Mouse (Mus musculus): ENCODE data around the gene Ntn4.

Ntn4 gene

DNA sequence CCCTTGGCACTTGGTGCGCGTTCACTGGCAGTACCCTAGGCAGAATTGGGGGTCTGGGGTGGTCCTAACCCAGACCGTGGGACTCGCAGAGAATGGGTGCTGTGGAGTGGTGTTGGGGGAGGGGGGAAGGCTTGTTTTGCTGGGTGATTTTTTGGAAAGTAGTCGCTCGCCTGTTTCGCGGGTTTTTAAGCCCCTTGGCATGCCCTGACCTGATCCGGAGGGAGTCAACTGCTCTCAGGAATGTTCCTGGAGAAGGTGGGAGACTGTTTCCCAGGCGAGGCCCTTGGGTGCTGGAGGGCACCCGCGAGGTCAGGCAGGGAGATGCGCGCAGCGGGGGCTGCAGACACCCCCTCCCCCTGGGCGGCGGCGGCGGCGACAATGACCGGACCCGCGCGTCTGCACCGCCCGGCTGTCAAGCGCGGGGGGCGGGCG, at the start of gene Ntn4:
Gene Ntn4, plus strand, starts transcription at position 161 of the 432 bp plus-strand sequence.
- no peak for DNase-seq (ENCODE audit: low spot score)

GRCm38 (mm10) chr10:93592456-93592855, 48.0 kb upstream of the Ntn4 start:
- DNase-seq (ENCODE audit: low spot score): no peak

- peak; percentile 73 for DNase-seq (ENCODE audit: low spot score)
These were observed 46.4 kb upstream of the Ntn4 start for GRCm38 (mm10) chr10:93594022-93594482.

DNA sequence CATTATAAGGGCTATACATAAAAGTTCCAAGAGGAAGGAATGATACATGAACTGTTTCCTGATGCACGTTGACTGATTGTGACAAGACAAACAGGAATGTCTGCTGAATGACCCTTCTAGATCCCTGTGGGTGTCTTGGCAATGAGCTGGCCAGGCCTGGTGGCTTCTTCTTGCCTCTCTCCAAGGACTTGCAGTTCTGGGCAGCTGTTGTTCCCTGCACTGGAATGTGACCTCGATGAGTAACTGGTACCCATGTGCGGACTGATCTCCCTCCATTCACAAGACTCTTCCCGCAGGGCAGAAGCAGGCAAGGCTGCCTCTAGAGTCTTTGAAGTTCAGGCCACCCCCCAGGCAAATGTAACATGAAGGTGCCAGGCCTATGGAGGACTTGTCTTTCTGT, 44.6 kb upstream of the Ntn4 start:
- DNase-seq (ENCODE audit: low spot score): no peak

DNA sequence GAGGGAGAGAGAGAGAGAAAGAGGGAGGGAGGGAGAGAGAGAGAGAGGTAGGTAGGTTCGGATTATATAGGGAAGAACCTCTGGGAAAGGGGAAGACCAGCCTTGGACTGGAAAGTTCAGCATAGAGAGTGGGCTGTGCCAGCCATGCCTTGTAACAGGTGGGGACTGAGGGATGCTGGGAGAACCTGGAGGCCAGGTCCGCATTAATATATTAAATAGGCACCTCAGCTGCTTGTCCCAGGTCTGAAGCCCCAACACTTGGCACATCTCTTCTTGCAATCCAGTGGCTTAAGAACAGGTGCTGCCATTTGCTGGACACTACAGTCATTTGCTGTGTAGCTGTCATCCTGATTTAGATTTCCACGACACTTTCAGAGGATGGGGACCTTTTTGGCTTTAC, 43.8 kb upstream of the Ntn4 start:
- no peak for DNase-seq (ENCODE audit: low spot score)

DNA sequence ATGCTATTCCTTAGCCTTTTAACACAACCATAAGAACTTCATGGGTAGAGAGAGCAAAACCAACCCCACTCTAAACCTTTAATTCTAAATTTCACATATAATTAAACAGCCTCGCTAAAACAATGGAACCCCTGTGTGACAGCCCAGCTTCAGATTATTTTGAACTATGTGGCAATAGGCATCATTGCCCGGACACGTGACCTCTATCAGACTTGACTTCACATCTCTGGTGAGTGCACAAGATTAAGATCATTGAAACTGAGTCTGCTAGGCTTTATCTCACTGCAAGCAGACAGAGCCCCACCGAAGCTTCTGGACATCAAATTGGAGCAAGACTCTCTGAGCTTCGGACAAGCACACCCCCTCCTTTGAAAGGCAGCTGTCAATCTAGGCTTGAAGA, 38.2 kb upstream of the Ntn4 start:
- no peak for DNase-seq (ENCODE audit: low spot score)

DNA sequence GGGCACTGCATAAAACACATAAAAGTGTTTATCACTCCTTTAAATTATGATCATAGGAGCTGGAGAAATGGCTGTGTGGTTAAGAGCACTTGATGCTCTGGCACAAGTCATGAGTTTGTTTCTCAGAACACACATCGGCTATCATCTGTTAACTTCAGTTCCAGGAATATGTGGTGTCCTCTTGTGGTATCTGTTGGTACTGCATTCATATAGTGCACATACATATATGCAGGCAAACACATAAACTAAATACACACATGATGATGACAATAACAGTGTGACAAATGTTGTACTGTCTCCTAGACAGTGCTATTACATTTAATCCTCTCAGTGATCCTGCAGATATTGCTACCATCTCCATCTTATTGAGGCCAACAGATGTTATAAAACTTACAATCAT, 37.2 kb upstream of the Ntn4 start:
- no peak for DNase-seq (ENCODE audit: low spot score)

GRCm38 (mm10) chr10:93606326-93606725, 34.2 kb upstream of the Ntn4 start:
- no peak for DNase-seq (ENCODE audit: low spot score)

DNA sequence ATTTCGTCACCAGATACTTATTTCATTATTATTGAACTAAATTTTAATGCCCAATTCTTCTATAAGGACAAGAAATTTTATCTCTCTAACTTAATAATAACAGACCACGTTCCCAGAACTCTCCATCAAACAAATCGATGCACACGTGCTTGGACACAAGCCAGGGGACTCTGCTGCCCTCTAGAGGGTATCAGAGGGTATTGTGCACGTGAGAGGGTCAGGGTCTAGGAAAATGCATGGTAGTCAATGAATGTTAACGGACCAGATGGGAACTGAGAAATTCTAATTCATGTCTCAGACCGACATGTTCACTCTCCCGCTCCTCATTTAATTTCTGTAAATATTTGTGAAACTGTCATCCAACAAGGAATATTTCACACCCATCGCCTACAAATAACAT, 32.4 kb upstream of the Ntn4 start:
- DNase-seq (ENCODE audit: low spot score): no peak

- DNase-seq (ENCODE audit: low spot score): no peak
These were observed 31.2 kb upstream of the Ntn4 start for GRCm38 (mm10) chr10:93609236-93609635.

DNA sequence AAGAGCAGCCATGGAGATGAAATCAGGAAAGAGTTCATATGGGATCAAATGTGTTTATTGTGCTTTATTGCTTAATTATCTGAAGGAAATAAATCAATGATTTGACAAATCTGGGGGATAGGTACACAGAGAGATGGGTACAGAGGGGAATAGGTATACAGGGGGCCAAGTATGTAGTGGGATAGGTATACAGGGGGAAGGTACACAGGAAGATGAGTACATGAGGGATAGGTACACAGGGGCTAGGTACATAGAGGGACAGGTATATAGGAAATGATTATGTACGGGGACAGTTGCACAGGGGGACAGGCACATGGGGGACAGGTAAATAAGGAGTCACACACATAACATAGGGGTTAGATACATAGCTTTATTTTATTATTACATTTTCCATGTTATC, 29.6 kb upstream of the Ntn4 start:
- no peak for DNase-seq (ENCODE audit: low spot score)

DNA sequence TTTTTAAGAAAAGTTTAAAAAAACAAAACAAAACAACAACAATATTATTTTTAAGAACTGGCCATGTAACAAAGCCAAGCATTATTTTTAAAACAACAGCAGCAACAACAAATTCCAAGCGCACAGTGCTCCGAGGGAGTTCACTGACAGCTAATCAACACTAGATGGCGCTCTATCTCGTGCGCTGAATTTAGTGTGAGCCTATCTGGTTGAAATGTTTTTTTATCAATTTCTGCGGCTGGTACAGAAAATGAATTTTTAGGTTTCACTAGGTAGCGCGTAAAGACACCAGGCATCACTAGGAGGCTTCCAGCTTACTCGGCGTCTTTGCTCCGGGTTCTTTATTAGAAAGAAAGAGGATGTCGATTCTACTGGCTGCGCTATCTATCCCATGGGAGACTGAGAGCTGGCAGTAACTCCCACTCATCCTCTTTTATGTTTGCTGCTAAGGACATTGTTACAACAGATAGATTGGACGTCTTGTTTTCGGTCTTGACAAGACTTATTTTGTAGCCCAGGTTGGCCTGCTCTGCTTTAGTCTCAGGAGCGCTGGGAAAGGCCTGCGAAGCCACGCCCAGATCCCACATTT, 29.0 kb upstream of the Ntn4 start:
- DNase-seq (ENCODE audit: low spot score): peak; percentile 9

DNA sequence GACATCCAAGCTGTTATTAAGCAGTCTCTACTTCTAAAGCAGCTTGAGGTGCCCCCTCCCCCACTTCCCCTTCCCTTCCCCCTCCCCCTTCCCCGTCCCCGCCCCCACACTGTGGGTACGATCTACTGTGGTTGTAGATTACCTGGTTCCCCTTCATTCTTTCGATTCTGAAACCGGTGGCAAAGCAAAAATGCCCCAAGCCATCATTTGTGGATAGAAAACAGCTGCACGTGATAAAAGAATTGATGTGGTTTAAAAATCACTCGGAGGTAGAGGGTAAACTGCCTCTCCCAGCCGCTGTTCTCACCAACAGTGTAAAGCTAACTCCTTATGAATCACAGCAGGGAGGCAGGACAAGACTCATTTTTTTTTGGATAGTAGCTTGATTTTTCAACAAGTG, 25.6 kb upstream of the Ntn4 start:
- DNase-seq (ENCODE audit: low spot score): no peak

DNA sequence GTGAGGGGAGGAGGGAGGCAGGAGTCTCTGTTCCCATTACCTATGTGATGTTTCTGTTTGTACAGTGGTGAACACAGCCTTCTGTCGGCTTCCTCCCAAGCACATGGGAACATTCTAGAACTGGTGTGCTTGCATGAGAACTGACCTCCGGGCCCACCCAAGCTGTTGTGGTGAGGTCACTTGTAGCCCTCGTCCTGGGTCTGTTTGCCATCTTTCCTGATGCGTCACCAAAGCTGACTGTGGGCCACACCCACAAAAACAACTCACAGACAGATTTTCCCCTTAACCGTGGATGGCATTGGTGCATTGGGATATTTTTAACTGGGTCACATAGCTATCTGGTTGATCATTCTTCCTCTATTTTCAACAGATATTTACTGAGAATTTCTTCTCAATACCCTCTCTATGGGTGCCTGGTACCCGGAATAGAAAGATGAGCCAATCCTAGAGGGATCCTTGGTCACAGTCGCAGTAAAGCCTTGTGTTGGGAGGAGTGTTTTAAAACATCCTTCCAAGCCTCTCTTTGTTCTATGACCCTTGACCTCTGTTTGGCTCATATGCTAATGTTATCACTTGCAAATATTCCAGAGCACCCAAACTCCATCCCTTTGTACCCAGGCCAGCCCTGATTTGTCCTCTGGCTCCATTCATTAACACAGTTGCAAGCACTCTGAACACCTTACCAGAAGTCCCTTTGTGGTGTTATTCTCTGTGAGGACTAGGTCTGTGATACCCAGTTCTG, 19.9 kb upstream of the Ntn4 start:
- no peak for DNase-seq (ENCODE audit: low spot score)

GRCm38 (mm10) chr10:93623725-93624124, 16.8 kb upstream of the Ntn4 start:
- peak; percentile 76 for DNase-seq (ENCODE audit: low spot score)

GRCm38 (mm10) chr10:93624151-93624550, 16.3 kb upstream of the Ntn4 start:
- DNase-seq (ENCODE audit: low spot score): no peak

DNA sequence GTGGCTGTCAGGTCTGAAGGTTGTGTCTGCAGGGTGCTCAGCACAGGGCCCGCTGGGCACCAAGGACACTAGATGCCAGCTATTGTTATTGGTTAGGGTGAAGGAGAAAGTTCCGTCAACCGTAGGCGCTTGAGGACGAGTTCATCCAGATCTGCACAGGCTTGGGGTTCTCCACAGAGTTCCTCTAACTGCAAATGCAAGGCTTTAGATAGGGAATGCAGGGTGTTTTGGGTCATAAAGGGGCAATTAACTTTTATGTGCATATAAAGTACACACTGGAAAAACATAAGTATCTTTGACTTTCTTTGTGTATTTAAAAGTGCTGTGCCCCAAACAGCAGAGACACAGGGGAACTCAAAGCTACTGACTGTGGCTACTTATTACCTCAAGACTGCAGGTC, 10.2 kb upstream of the Ntn4 start:
- no peak for DNase-seq (ENCODE audit: low spot score)

DNA sequence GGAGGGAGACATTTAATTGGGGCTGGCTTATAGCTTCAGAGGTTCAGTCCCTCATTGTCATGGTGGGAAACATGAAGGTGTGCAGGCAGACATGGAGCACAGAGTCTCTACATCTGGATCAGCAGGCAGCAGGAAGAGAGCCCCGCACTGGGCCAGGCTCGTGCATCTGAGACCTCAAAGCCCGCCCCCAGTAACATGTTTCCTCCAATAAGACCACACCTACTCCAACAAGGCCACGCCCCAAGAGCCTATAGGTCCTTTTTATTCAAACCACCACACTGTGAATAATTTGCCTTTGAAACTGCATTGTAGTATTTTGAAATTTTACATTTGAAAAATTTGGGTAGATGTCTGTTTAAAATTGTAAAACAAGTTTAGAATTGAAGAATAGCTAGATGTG, 8.4 kb upstream of the Ntn4 start:
- DNase-seq (ENCODE audit: low spot score): no peak

GRCm38 (mm10) chr10:93633563-93633962, 6.9 kb upstream of the Ntn4 start:
- DNase-seq (ENCODE audit: low spot score): no peak

- no peak for DNase-seq (ENCODE audit: low spot score)
These were observed 6.5 kb upstream of the Ntn4 start for GRCm38 (mm10) chr10:93633971-93634370.

GRCm38 (mm10) chr10:93635941-93636340, 4.5 kb upstream of the Ntn4 start:
- DNase-seq (ENCODE audit: low spot score): no peak

DNA sequence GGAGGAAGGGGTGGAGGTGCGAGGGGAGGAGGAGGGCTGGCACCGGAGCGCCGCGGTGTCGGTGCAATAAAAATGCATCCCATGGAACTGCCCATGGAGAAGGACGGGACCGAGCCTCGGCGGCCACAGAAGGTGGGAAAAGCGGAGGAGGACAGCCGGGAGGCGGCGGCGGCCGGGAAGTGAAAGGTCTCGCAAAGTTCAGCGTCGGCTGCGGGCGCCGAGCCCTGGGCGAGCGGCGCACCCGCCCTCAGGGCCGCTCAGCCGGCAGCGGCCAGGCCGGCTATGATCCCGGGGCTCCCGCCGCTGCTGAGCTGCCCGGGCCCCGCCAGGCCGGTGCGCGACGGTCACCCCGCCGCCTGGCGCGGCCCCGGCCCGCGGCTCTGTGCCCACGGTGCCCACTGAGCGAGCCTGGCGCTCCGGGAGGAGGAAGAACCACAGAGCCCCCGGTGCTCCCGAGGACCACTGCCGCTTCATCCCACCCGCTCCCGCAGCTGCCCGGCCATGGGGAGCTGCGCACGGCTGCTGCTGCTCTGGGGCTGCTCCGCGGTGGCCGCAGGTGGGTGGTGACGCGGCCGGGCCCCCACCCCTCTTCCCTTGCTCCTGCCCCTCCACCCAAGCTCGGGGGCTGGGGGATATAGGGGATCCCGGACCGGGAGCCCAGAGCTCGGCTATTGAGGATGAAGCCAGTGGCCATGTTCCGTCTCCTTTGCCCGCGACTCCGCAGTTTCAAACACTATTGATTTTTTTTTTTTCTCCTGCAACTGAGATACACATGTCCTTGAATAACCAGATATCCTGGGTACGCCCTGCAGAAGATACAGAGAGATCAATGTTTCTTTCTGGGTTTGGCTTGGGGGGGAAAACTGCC, 706 bp downstream of the Ntn4 start:
- DNase-seq (ENCODE audit: low spot score): peak; percentile 23
